Mouse (Mus musculus): ENCODE measurements at regions not wholly inside any gene's neighbourhood (a gene's known extent, or its start where the extent isn't known, plus 50 kb on each side); places are given as distances from the start of the nearest gene placed in this dataset.

DNA sequence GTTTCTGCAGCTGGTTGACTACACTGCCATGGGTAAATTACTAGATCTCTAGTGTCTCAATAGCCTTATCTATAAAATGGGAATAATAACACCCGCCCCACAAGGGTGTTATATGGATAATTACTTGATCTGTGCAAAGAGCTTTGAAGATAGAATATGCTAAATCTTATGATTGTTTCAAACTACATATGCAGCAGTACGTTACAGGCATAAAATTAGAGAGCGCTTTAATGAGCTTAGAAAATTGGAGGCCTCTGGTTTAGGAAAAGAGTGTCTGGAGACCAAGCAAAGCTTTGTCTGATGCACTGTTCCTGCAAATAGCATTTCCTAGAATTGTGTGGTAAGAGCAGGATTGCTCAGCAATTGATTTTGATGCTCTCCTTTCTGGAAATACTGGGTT, 1013.8 kb downstream of the Adgrl2 start:
- DNase-seq (ENCODE audit: low spot score in 2 of 2) = no peak

DNA sequence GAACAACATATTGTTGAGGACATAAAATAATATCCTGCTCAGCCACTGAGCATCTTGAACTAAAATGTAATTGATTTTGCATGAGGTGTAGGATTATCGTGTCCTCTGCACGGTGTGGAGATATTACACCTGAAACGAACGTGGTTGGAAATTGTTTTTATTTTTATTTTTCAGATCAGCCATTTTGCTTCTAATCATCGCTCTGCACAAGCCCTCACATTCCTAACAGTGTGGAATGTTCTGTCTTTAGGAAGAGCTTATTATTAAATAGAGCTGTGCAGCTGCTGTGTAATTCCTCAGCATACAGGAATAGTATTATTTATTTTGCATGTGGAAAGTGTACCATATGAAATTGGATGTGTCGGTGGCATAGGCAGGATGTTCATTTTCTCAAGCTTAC, 1014.3 kb downstream of the Adgrl2 start:
- no peak for DNase-seq (ENCODE audit: low spot score in 2 of 2)

DNA sequence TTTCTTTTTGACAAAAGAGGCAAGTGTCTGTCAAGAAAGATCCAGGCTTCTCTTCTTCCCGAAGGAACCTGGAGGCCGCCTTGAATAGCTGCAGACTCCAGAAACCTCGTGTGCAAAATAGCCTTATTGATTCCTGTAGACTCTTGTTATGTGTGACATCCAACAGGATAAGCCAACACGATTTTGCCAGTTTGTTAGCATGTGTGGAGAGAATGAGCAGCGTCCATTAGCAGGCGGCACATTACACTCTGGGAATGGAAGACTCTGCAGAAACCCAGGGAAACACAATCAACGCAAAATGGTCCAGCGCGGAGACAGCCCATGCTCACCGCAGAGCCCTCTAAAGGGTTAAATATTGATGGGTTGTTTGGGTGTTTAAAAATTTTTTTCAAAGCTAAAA, 1014.9 kb downstream of the Adgrl2 start:
- no peak for DNase-seq (ENCODE audit: low spot score in 2 of 2)

DNA sequence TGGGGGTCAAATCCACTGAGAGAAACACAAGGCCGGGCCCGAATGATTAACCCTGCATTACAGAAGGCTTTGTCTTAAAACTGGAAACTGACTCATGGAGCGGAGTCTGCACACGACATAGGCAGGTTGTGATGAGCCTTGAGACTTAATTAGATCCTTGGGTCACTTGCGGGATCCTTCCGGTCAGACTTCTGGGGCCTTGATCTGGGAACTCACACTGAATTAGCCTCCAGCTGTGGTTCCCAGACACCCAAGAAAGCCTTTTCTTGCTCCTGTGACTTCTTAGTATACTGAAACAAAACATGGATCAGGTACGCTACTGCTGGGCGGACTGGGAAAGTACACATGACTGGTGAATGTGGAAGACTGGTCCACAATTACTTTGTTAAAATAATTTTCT, 1015.8 kb downstream of the Adgrl2 start:
- no peak for DNase-seq (ENCODE audit: low spot score in 2 of 2)

DNA sequence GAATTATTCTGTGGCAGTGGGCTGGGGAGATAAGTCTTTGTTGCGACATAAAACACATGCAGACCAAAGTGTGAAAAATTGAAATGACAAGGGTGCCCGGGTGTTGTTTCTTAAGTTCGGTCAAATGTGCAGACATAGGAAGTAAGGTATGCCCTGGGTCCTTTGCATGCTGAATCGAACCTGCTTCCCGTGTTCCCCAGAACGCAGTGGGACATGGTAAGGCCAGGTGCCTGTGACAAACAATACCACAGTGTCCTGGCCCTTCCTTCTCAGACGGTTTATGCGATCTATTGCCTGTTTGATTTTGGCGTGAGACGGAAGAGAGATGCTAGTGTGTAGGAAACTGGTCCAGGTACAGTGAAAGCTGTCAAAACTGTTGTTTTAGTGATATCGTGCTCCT, 1022.1 kb downstream of the Adgrl2 start:
- no peak for DNase-seq (ENCODE audit: low spot score in 2 of 2)

DNA sequence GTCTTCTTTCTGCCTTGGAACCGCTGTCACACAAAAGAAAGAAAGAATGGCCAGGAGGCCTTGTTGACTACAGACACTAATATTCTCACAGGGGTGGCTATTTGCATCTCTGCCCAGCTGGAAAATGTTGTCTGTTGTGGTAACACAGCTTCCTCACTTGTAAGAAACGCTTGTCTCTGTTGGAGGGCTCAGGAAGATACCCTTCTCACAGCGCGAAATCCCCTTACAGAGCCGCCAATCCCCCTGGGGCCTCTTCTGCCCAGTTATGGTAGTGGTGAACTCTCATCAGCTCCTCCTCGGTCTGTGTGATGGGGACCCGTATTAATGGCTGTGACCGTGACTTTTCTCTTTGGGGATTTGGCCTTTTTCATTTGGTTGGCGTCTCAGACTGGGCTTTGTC, 1022.5 kb downstream of the Adgrl2 start:
- DNase-seq (ENCODE audit: low spot score in 2 of 2) = no peak

DNA sequence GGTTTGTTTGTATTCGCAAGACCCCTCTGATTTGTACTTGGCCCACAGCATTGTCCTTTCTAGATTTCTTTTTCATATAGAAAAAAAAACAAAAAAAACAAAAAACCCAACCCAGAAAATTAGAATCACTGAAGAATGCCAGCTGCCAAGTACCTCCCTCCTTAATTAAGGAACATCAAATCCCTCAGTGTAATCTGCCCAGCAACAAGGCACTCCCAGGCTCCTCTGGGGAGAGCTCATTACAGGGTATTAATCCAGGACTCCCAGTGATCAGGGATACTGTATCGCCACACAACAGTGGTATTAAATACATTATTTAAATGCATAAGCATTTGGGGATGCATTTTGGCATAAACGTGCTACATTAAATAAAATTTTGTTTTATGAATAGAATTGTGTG, 1023.1 kb downstream of the Adgrl2 start:
- DNase-seq (ENCODE audit: low spot score in 2 of 2) = no peak

DNA sequence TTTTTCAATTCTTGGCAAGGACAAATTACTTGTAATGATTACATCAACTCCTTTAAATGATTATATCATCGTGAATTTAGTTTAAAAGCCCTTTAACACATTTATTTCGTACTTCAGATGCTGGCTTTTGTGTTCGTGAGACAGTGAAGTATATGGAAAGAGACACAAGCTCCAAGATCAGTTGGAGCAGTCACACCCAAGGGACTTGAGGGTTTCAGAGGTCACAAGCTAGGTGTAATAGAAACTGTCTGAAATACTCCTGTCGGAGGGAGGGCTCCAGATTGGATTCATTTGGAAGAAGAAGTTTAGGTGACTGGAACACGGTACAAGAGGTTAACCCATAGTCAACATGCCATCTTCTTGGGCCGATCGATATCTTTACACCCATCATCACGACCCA, 1023.5 kb downstream of the Adgrl2 start:
- no peak for DNase-seq (ENCODE audit: low spot score in 2 of 2)

DNA sequence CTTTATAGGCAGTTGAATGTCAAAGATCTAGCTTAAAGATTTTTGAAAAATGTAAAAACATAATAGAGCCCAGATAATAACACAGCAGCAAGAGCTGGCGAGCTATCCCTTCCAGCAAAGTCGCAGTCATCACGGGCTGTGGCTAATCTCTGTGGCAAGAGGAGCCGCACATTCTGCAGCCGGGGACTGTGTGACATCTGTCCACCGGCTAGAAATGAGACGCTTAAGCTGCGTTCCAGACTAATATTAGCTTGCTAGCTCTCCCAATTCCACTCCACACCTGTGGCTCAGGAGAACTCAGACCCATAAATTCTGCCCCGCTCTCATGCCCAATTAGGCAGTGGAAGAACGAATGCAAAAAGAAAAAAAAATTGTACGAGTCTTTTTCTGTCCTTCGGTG, 1024.0 kb downstream of the Adgrl2 start:
- DNase-seq (ENCODE audit: low spot score in 2 of 2) = no peak

DNA sequence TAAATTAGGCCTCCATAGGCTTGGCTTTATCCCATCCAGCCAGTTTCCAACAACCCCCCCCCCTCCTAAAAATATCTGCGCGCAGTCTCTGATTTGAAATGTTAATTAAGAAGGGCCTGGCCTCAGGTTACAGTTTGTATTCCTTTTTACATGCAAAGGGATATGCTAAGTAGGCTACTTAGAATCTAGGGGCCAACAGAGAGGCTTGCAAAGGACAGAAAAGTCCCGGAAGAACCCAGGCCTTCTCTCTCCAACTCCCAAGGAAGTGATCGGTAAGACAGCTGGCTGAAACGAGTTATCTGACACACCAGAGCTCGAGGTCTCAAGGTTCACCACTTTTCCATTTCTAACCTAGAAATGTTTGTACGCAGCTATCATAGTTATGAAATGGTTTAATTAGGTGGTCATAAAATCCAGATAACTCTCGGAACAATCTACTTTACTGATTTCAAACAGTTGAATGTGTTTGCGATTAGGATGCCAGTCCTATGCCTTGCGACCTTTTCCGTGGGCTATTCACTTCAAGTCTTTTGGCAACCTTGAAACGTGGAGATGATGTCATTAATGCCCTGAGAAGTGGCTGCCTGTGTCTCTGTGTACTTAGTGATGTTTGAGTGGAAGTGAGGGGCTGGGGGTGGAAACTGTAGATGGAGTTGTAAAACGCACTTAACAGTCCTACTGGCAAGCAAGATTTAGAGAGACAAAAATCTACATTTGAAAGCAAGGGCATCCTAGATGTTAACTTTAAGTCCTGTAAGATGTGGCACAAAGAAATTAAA, 1026.5 kb downstream of the Adgrl2 start:
- no peak for DNase-seq (ENCODE audit: low spot score in 2 of 2)

DNA sequence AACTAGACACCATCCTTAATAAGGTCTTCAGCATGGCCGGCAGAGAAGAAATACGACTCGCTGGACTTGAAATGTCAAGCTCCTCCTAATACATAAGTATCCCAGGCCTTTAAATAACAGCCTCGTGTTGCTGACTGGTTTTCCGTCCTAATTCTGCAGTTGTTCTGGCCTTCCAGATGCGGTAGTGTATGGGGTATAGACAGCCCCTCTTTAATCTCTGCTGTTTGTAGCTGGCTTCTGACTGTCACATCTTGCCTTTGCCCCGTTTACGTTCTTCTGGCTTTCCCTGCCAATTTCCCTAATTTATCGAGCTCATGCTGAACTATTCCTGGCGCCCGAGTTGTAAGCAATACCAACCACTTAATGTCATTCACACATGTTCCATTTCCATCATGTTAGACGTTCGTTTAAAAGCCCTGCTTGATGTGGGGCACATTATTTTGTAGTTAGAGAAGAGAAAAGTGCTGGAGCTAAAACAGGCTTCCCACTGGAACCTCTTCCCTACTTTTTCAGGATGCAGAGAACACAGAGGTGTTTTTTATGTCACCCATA, 1042.2 kb downstream of the Adgrl2 start:
- DNase-seq (ENCODE audit: low spot score in 2 of 2) = no peak

DNA sequence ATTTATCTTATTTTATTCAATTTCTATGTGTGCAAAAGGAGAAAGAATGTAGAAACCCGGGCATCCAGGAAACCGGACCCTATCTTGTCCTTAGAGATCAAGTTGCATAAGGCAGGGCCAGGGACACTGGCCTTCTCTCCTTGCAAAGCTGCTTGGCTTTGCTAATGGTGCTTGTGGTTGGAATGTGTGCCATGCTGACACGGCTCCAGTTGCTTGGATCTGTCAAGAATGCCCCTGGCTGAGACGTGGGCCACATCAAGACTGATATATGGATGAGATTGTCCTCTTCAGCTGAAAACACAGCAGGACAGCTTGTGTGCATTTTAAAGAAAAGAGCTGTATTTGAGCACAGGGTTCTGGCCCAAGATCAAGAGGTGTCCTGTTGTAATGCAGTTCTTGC, 1047.0 kb downstream of the Adgrl2 start:
- no peak for DNase-seq (ENCODE audit: low spot score in 2 of 2)

DNA sequence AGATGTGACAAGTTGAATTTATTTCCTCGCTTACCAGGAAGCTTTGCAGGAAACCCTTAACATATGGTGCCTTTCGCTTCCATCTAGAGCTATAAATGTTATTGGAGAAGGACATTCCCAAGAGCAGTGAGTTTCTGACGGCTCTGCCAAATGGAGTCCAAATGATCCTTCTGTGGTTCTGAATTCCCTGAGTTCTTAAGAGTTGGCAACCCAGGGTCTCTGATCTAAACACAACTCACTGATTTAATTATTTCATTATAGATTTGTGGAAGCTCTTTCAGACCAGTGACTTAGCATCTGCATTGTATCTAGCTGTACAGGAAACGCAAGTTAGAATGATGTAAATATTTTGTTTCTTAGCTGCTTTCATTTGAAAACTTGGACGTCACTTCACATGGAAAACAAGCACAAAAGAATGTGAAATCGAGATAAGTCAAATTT, 1059.5 kb downstream of the Adgrl2 start:
- DNase-seq (ENCODE audit: low spot score in 2 of 2) = no peak

DNA sequence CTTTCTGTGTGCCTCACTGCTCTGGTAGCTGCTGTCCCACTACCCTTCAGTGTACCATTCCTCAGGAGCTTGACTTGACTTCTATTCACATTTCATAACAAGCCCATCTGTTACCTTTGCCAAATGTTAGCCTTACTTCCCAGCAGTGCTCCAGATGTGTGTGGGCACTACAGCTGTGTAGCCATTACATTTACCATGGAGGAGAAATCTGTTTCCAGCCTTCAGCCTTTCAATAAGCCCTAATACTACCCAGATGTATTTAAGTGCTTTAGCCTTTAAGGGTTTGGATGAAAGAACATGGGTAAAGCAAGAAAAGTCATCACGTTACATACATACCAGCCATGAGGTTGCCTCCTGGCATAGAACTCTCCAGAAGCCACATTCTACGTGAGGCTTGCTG, 1068.0 kb downstream of the Ttll7 start:
- DNase-seq (ENCODE audit: low spot score in 2 of 2) = no peak

DNA sequence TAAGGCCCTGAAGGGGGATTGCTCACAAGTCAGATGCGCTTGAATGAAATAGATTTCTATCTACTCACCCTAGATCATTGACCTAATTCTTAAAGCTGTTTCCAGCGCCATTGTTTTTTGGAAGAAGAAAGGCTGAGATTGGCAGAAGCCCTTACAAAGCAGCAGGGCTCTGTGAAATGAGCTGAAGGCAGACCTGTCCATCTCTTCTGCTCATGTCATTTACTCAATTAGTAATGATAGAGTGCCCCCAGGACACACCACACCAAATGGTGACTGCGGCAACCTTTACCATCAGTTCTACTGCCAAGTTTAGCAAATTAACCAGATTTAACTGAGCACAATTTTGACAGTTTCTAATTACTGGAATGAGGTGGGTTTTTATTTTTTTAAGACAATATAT, 1067.5 kb downstream of the Ttll7 start:
- no peak for DNase-seq (ENCODE audit: low spot score in 2 of 2)

DNA sequence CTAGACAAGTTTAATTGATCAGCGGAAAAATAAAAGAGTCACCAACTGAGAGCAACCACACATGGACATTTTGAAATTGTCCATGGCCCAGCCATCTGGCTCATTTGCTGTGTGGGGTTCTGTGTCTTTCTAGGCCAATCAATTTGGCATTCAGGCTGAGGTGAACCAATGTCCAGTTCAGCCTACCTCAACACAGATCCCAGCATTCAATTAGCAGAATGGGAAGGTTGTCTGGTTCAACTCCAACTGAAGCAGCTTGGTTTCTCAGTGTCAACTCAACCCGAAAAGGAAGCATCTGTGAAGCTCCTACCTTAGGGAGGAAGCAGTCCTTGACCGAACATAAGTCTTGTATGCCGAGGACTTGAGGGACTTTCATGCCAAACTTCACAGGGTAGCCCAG, 1067.0 kb downstream of the Ttll7 start:
- DNase-seq (ENCODE audit: low spot score in 2 of 2) = no peak

DNA sequence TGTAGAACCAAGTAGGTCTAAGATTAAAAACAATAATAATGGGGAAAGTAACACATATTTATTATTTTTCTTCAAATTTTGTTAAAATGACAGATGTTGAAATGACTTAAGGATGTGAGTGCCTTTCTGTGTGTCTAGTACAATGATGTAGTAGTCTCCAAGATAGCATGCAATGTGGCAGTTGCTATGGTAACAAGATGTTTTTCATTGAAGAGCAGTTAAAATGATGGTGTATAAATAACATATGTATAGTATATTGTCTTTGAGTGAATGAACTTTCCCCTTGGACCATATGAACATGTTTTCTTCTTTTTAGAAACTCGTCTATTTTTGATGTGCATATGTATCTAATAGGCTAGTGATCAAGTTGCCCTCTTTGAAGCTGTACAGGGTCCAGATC, 1044.6 kb downstream of the Ttll7 start:
- DNase-seq (ENCODE audit: low spot score in 2 of 2) = no peak

DNA sequence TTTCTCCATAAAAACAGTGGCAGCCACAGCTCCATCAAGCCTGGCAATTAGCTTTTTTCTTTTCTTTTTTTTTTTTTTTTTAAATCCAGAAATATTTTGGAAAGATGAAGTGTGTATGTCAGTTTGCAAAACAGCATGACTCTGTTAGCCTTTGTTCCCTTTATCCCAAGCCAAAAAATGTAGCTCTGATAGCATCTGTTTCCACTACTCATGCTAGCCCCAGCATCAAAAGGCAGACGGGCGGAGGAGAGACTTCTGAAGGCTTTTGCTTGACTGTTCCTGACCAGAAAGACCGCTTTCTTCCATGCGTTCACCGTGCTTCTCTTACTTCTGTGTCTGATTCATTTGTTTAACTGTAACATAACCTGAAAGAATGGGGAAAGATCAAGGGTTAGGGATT, 1039.5 kb downstream of the Ttll7 start:
- no peak for DNase-seq (ENCODE audit: low spot score in 2 of 2)

DNA sequence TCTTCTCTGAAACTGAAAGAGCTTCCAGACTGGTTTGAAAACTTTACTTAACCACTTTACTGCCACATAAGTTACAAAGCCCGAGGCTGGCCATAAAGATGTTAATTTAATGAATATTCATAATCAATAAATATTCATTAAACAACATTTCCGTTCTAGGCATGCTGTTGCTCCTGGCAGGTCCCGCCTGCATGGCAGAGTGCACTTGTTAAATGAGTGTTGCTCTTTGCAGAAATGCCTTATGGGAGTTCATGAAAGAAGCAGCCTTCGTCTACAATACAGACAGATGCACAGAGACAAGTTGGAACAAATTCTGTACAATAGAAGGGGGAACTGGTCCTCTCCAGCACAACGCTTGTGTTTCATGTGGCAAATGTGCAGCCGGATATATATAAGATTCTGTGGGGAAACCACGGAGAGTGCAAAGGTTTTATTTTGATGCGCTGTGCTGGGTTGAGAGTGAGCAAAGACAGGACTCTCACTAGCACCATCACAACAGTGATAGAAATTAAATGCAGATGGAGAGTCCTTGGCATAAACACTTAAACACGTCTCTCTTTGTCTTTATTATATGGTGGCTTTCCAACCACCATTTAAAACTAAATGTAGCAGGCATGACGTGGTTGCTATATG, 1034.2 kb downstream of the Ttll7 start:
- DNase-seq (ENCODE audit: low spot score in 2 of 2) = no peak

DNA sequence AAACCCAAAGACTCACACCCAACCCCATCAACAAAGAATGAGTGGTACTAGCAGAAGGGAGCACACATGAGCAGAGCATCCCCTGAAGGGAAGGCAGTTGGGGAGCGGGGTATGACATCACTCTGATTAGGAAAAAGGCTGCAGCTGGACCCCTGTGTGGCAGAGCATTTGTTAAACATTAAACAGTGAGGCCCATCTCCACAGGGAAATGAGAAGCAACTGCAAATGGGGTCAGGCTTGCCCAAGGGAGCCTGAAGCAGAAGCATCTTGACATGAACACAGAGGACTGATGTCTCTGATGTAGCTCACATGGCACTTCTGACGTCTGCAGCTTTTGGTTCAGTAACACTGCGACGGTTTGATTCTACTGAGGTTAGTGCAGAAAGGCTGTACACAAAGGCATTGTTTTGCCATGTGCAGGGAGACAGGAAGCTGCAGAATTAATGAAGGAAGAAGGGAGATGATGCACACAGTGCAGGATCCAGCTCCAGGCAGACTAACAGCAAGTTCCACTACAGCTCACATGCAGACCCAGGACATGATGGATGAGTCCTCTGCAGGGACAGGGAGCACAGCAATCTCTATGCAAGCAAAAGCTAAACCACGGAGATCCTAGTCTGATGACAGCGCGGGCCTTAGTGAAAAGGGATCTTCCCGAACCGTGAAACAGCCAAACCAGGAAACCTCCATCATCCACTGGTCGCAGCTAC, 1030.9 kb downstream of the Ttll7 start:
- DNase-seq (ENCODE audit: low spot score in 2 of 2) = no peak

DNA sequence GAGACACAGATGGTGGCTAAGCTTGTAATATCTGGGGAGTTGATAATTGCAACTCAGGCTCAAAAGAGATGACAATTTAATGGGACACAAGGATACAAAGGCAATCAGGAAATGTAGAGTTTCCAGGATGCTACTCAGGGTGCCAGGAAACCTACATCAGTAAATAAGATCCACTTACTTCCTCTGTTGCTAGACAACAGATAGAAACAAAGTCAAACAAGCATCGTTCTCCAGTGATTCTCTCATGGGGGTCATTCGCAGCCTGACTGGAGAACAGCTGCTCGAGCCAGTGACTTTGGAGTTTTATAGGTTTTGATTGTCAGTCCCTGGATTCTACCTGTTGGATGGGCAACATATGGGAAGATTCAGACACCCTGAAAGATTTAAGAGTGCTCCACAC, 1026.5 kb downstream of the Ttll7 start:
- no peak for DNase-seq (ENCODE audit: low spot score in 2 of 2)

DNA sequence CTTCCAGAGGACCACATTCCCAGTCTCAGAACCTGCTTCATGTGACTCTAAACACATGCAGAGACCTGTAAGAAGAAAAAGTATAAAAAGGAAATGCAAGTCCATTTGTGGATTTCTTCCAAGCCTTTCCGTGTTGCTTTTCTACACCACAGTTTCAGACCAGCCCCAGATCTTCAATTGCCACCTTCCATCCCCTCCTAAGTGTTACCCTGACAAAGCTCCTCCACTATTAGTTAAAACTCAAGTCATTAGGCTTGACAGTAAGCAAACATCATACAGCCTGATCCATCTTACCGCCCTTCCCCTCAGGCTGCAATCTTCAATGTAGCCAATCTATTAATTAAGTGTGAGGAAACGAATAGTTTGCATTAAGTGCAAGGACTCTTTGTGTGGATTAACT, 1016.1 kb downstream of the Ttll7 start:
- no peak for DNase-seq (ENCODE audit: low spot score in 2 of 2)
